Mouse (Mus musculus) bone marrow macrophage, adult 2 months (primary cell): Measurements from ENCODE around the gene Cdkn2d.

ENCODE experiments used
- CTCF ChIP-seq: IDR thresholded peaks from 2 replicates; pipeline ENCODE4 v1.5.1; 2012; ENCODE audit warnings: low read depth, mild to moderate bottlenecking, low read length, moderate library complexity
- POLR2A ChIP-seq: IDR thresholded peaks from 2 replicates; pipeline ENCODE4 v1.6.1; 2012; ENCODE audit warnings: mild to moderate bottlenecking, low read depth, low read length, borderline replicate concordance

GRCm38 (mm10) chr9:21245113-21245487 is 46.1 kb downstream of the Cdkn2d start:
- TF ChIP-seq CTCF (no peak), POLR2A (no peak)
